23 mouse cellular contexts compared by ENCODE assay signal in the genomic region with DNA sequence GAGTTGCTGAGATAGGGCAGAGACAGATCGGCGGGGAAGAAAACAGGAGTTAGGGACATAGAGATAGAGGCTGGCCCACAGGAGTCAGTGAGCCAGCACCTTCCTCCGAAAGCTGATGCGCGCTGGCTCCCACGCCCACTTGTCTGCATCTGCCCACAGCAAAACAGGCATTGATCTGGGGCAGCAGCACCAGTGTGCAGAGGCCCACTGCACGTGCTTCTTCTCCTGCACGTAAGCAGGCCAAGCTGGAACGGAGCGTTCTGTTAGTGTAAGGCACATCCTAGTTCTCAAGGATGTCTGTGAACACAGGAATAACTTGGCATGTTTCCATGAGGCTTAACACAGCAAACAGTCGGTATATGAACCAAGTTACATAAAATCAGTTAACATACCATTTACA. TPM values are rescaled to one million over a fixed set of nuclear protein-coding genes. Genes with fewer than 3 reads are reported as not detected.
DNase-seq lines count a peak whose midpoint lies in the region; ATAC-seq lines count a peak whose summit lies in the region.
"Had no signal": no experiment of that assay in that cellular context is flagged by ENCODE, and none has a peak within 500 bp of the region (broad histone marks: within the 10 kb centered on the region; RNA-seq: fewer than 3 reads in every experiment).

No protein-coding gene starts in this region.

- peak; percentile 48 to 66 for DNase-seq in frontal cortex, adult 2 months (ENCODE audit: extremely low spot score in 1 of 2, low spot score in 1 of 2)
- no peak for DNase-seq in frontal cortex, postnatal 14 days (ENCODE audit: low spot score in 2 of 2)
- DNase-seq in midbrain, embryonic 10.5 days (ENCODE audit: low spot score), result no peak
- DNase-seq in cerebellum, postnatal 25 days, result peak; percentile 32 to 40
- peak; percentile 44 to 83 for DNase-seq in left cerebral cortex, postnatal 14 days (ENCODE audit: low spot score in 2 of 2)
- no peak for DNase-seq in lung, adult 18-20 months

- ATAC-seq in midbrain, embryonic 13.5 days, result no peak
- ATAC-seq: liver, embryonic 12.5 days had no signal

- no peak overlapping the region for H3K4me2 ChIP-seq in midbrain, embryonic 13.5 days (replicated peaks)
- H3K4me2 ChIP-seq: embryonic facial prominence, embryonic 12.5 days; liver, embryonic 12.5 days; lung, embryonic 15.5 days; midbrain, embryonic 12.5 days had no signal

- no peak overlapping the region for H3K4me3 ChIP-seq in midbrain, embryonic 13.5 days (replicated peaks)
- H3K4me3 ChIP-seq in midbrain, embryonic 10.5 days, result no peak overlapping the region
- H3K4me3 ChIP-seq: embryonic facial prominence, embryonic 12.5 days; heart, embryonic 10.5 days; hindbrain, embryonic 12.5 days; liver, embryonic 12.5 days; lung, embryonic 15.5 days; midbrain, embryonic 12.5 days had no signal

- 89% methylated on average over 11 of the region's 11 CpGs for WGBS in midbrain, embryonic 13.5 days
- 84% methylated on average over 11 of the region's 11 CpGs for WGBS in midbrain, embryonic 10.5 days

- H3K27me3 ChIP-seq in midbrain, embryonic 13.5 days, result peaks cover 20% of the 10 kb centered on the region
- peaks cover 58% of the 10 kb centered on the region for H3K27me3 ChIP-seq in midbrain, embryonic 10.5 days (ENCODE audit: low read depth, poor library complexity, severe bottlenecking)

- no peak overlapping the region for H3K27ac ChIP-seq in midbrain, embryonic 13.5 days
- no peak overlapping the region for H3K27ac ChIP-seq in midbrain, embryonic 10.5 days (replicated peaks)
- H3K27ac ChIP-seq: embryonic facial prominence, embryonic 12.5 days; hindbrain, embryonic 12.5 days; kidney, postnatal 0 days; liver, embryonic 12.5 days; lung, embryonic 15.5 days; macrophage; midbrain, embryonic 12.5 days had no signal

- 0 out of 2 replicates have a peak overlapping the region, but pooled peaks have one; percentile 25 for H3K9ac ChIP-seq in midbrain, embryonic 13.5 days (replicated peaks)
- H3K9ac ChIP-seq: embryonic facial prominence, embryonic 12.5 days; liver, embryonic 12.5 days; lung, embryonic 15.5 days; midbrain, embryonic 12.5 days had no signal

- H3K4me1 ChIP-seq in midbrain, embryonic 13.5 days (replicated peaks), result peaks cover 13% of the 10 kb centered on the region; the same call in 1 of the 2 replicates
- H3K4me1 ChIP-seq in midbrain, embryonic 10.5 days, result peaks cover 30% of the 10 kb centered on the region
- H3K4me1 ChIP-seq: embryonic facial prominence, embryonic 12.5 days; lung, embryonic 15.5 days had no signal

- no peaks in the 10 kb centered on the region for H3K9me3 ChIP-seq in midbrain, embryonic 13.5 days
- H3K9me3 ChIP-seq in midbrain, embryonic 10.5 days (replicated peaks), result no peaks in the 10 kb centered on the region
- H3K9me3 ChIP-seq: embryonic facial prominence, embryonic 12.5 days; G1E; heart, embryonic 10.5 days; hindbrain, embryonic 12.5 days; liver, embryonic 12.5 days; lung, embryonic 15.5 days; midbrain, embryonic 12.5 days had no signal

- intact Hi-C loops in left cerebral cortex, postnatal 14 days (cut with DNase I), result loop anchor here (2.0 kb wide), 1 partner anchor 36 kb away; the partner anchor contains the start of gene Slc17a7

- no peaks in the 10 kb centered on the region for H3K36me3 ChIP-seq in midbrain, embryonic 13.5 days
- H3K36me3 ChIP-seq in midbrain, embryonic 10.5 days, result no peaks in the 10 kb centered on the region
- H3K36me3 ChIP-seq: embryonic facial prominence, embryonic 12.5 days; G1E; heart, embryonic 10.5 days; hindbrain, embryonic 12.5 days; liver, embryonic 12.5 days; lung, embryonic 15.5 days; midbrain, embryonic 12.5 days had no signal

RNA-seq across cellular contexts. Expression of gene Ccdc155, which starts 5.7 kb away (rescaled TPM):
- 4.1 TPM in 2 replicates for polyA plus RNA-seq in frontal cortex, adult 2 months (2012; rRNA removed)
- polyA plus RNA-seq in midbrain, embryonic 13.5 days (2015; fragmentation: Nextera tagmentation; extraction: Ambion mirVana), result 0.59 and 0.97 TPM in 2 replicates
- 0.73 and 0.88 TPM in 2 replicates for polyA plus RNA-seq in midbrain, embryonic 10.5 days (2016; fragmentation: Nextera tagmentation; extraction: Ambion mirVana)
- 1 to 10 TPM; 3.0 to 3.5 TPM for total RNA-seq in left cerebral cortex, postnatal 14 days (2021)
- total RNA-seq: G1E; heart, postnatal 10 days had no signal
- polyA plus RNA-seq: G1E, macrophage had no signal

RNA-seq across cellular contexts. Expression of gene Dkkl1, which starts 13.0 kb away (rescaled TPM):
- 29.5 and 29.9 TPM in 2 replicates for polyA plus RNA-seq in frontal cortex, adult 2 months (2012; rRNA removed)
- polyA plus RNA-seq in midbrain, embryonic 13.5 days (2015; fragmentation: Nextera tagmentation; extraction: Ambion mirVana), result 1.5 and 1.6 TPM in 2 replicates
- 0.72 and 1.4 TPM in 2 replicates for polyA plus RNA-seq in midbrain, embryonic 10.5 days (2016; fragmentation: Nextera tagmentation; extraction: Ambion mirVana)
- 10 to 100 TPM; 13.7 to 17.3 TPM for total RNA-seq in left cerebral cortex, postnatal 14 days (2021)
- total RNA-seq: gastrocnemius, postnatal 25 days; heart, postnatal 10 days had no signal
- polyA plus RNA-seq: G1E, macrophage had no signal

RNA-seq across cellular contexts. Expression of gene Tead2, which starts 16.6 kb away (rescaled TPM):
- polyA plus RNA-seq in frontal cortex, adult 2 months (2012; rRNA removed), result 6.0 and 9.6 TPM in 2 replicates
- 112 and 124 TPM in 2 replicates for polyA plus RNA-seq in midbrain, embryonic 13.5 days (2015; fragmentation: Nextera tagmentation; extraction: Ambion mirVana)
- 365 and 367 TPM in 2 replicates for polyA plus RNA-seq in midbrain, embryonic 10.5 days (2016; fragmentation: Nextera tagmentation; extraction: Ambion mirVana)
- 1 to 10 TPM; 5.6 to 6.1 TPM for total RNA-seq in left cerebral cortex, postnatal 14 days (2021)
- total RNA-seq: neutrophil, adult 5-6 weeks had no signal
- polyA plus RNA-seq: G1E, macrophage had no signal

RNA-seq across cellular contexts. Expression of gene Pth2, which starts 18.2 kb away (rescaled TPM):
- polyA plus RNA-seq in frontal cortex, adult 2 months (2012; rRNA removed), result 0.90 and 1.4 TPM in 2 replicates
- 1.8 and 2.1 TPM in 2 replicates for polyA plus RNA-seq in midbrain, embryonic 13.5 days (2015; fragmentation: Nextera tagmentation; extraction: Ambion mirVana)
- polyA plus RNA-seq in midbrain, embryonic 10.5 days (2016; fragmentation: Nextera tagmentation; extraction: Ambion mirVana), result not detected in 2 replicates
- not detected for total RNA-seq in left cerebral cortex, postnatal 14 days (2021)
- total RNA-seq: G1E; gastrocnemius, postnatal 25 days; heart, postnatal 10 days; layer of hippocampus, adult 18-20 months; neutrophil, adult 5-6 weeks had no signal
- polyA plus RNA-seq: embryonic facial prominence, embryonic 12.5 days; G1E; hindbrain, embryonic 12.5 days; intestine, embryonic 16.5 days; kidney, postnatal 0 days; limb, embryonic 11.5 days; liver, embryonic 12.5 days; lung, embryonic 15.5 days; macrophage had no signal

RNA-seq across cellular contexts. Expression of gene Gfy, which starts 19.6 kb away (rescaled TPM):
- 0.96 and 3.7 TPM in 2 replicates for polyA plus RNA-seq in frontal cortex, adult 2 months (2012; rRNA removed)
- polyA plus RNA-seq in midbrain, embryonic 13.5 days (2015; fragmentation: Nextera tagmentation; extraction: Ambion mirVana), result not detected in 2 replicates
- not detected in 2 replicates for polyA plus RNA-seq in midbrain, embryonic 10.5 days (2016; fragmentation: Nextera tagmentation; extraction: Ambion mirVana)
- total RNA-seq in left cerebral cortex, postnatal 14 days (2021), result under 1 TPM in 1 of 2 experiments, not detected in 1; 0.18 TPM
- total RNA-seq: gastrocnemius, postnatal 25 days; heart, postnatal 10 days; neutrophil, adult 5-6 weeks had no signal
- polyA plus RNA-seq: forebrain, embryonic 16.5 days; G1E; heart, embryonic 10.5 days; hindbrain, embryonic 12.5 days; intestine, embryonic 16.5 days; kidney, postnatal 0 days; limb, embryonic 11.5 days; liver, embryonic 12.5 days; lung, embryonic 15.5 days; macrophage; midbrain, embryonic 12.5 days had no signal

Comparison
In these comparisons a context has a peak if more than half of its experiments do, and no peak if none do; other contexts are left out.
1. DNase-seq: peak in frontal cortex, adult 2 months (2 of 2), cerebellum, postnatal 25 days (2 of 2) and left cerebral cortex, postnatal 14 days (2 of 2); none in frontal cortex, postnatal 14 days (0 of 2), midbrain, embryonic 10.5 days (single experiment) and lung, adult 18-20 months (0 of 2).
2. RNA of gene Dkkl1, which starts 13.0 kb away (polyA plus RNA-seq): 29.5 to 29.9 TPM in frontal cortex, adult 2 months; 1.5 to 1.6 TPM in midbrain, embryonic 13.5 days and 0.72 to 1.4 TPM in midbrain, embryonic 10.5 days; every median in the first group is over 10 times any median in the second.
3. RNA of gene Tead2, which starts 16.6 kb away (polyA plus RNA-seq): 365 to 367 TPM in midbrain, embryonic 10.5 days and 112 to 124 TPM in midbrain, embryonic 13.5 days; 6.0 to 9.6 TPM in frontal cortex, adult 2 months; every median in the first group is over 10 times any median in the second.